Mouse (Mus musculus): Measurements from ENCODE around the gene Stx3.

GRCm38 (mm10) chr19:11820211-11820610 lies 1.0 kb upstream of the Stx3 start:
- TF ChIP-seq POLR2A (IDR thresholded peaks at IDR 0.05; ENCODE audit: insufficient read depth, low read length) (no peak), CTCF (IDR thresholded peaks at IDR 0.05; ENCODE audit: low read depth, low read length) (peak; percentile 53), EP300 (IDR thresholded peaks at IDR 0.05; ENCODE audit: insufficient read depth, low read depth, low read length) (no peak)

All from ES-Bruce4 (cell line).